Mouse (Mus musculus) lung, postnatal 0 days (tissue): Measurements from ENCODE around the gene Stx19. TPM values are rescaled to one million over a fixed set of nuclear protein-coding genes. Genes with fewer than 3 reads are reported as not detected.
A peak's percentile ranks its signal among the peaks of the same experiment; 100 is the strongest.

ENCODE experiments used
- ATAC-seq: fragments of 200-750 bp; cut with Nextera tagmentation; 2 replicates; pipeline ENCODE4 v1.8.0; 2017; ENCODE audit warnings: moderate library complexity
- DNase-seq: peaks from one replicate; pipeline ENCODE4 v3.0.0-alpha.2; 2016; ENCODE audit warnings: low spot score
- H3K27ac ChIP-seq: fragments of 300-500 bp; sonication (generic); 2 replicates; pipeline ENCODE4 v1.5.1; 2014; ENCODE audit warnings: antibody characterized with exemption, mild to moderate bottlenecking, low read length, mixed read lengths
- H3K27me3 ChIP-seq: fragments of 300-500 bp; sonication (generic); replicated peaks from 2 replicates; pipeline ENCODE4 v1.6.1; 2014; ENCODE audit warnings: low read length, mixed read lengths; ENCODE audit not compliant: insufficient read depth
- H3K36me3 ChIP-seq: fragments of 300-500 bp; sonication (generic); 2 replicates; pipeline ENCODE4 v1.6.1; 2014; ENCODE audit warnings: low read length, mixed read lengths; ENCODE audit not compliant: insufficient read depth
- H3K4me1 ChIP-seq: fragments of 300-500 bp; sonication (generic); 2 replicates; pipeline ENCODE4 v1.6.1; 2014; ENCODE audit warnings: antibody characterized with exemption, low read depth, low read length, mixed read lengths; ENCODE audit not compliant: insufficient read depth
- H3K4me2 ChIP-seq: fragments of 300-500 bp; sonication (generic); replicated peaks from 2 replicates; pipeline ENCODE4 v1.6.1; 2014; ENCODE audit warnings: low read depth, mild to moderate bottlenecking, low read length, moderate library complexity, mixed read lengths
- H3K4me3 ChIP-seq: fragments of 300-500 bp; sonication (generic); 2 replicates; pipeline ENCODE4 v1.5.1; 2014; ENCODE audit warnings: low read depth, low read length
- H3K9ac ChIP-seq: fragments of 300-500 bp; sonication (generic); replicated peaks from 2 replicates; pipeline ENCODE4 v1.6.1; 2014; ENCODE audit warnings: low read depth, mild to moderate bottlenecking
- H3K9me3 ChIP-seq: fragments of 300-500 bp; sonication (generic); 2 replicates; pipeline ENCODE4 v1.6.1; 2016; ENCODE audit warnings: low read length, mixed read lengths
- CTCF ChIP-seq: IDR thresholded peaks from 2 replicates; pipeline ENCODE4 v1.5.1; 2016; ENCODE audit warnings: antibody characterized with exemption, mild to moderate bottlenecking
- EP300 ChIP-seq: IDR thresholded peaks from 2 replicates; pipeline ENCODE4 v1.6.1; 2016; ENCODE audit warnings: antibody characterized with exemption, mild to moderate bottlenecking, control low read depth
- WGBS: fragments of 180-500 bp; shearing (Covaris S2); extraction: QIAGEN DNeasy Blood & Tissue Kit; methylation state at CpG from one replicate; pipeline ENCODE4 v1.1.7; 2014; 5-methylcytosine and 5-hydroxymethylcytosine counted together
- microRNA-seq: library from miRNA; unstranded; fragments of <30 nt; microRNA quantifications from one replicate; pipeline ENCODE4, GENCODE M21; 2016
- polyA plus RNA-seq: library from polyadenylated mRNA; unstranded; fragments of >200 nt; fragmentation: Nextera tagmentation; extraction: Ambion mirVana; gene quantifications from 2 replicates; pipeline ENCODE4 v1.2.1, GENCODE M21; 2015

Gene Stx19
- polyA plus RNA-seq, 1 experiment from 2014 or later = 10.3 TPM

GRCm38 (mm10) chr16:62861455-62861854 lies 47.0 kb downstream of the Stx19 start:
- H3K4me2 ChIP-seq = no peak overlapping the region
- DNase-seq (no peak), ATAC-seq (no peak)
- TF ChIP-seq EP300 (no peak), CTCF (no peak)
- no peaks in the 10 kb centered on the region for H3K36me3 ChIP-seq
- no peaks in the 10 kb centered on the region for H3K27me3 ChIP-seq
- no peaks in the 10 kb centered on the region for H3K4me1 ChIP-seq
- H3K27ac ChIP-seq = no peak overlapping the region
- no peak overlapping the region for H3K4me3 ChIP-seq
- WGBS = 74% methylated on average over 6 of the region's 6 CpGs
- no peaks in the 10 kb centered on the region for H3K9me3 ChIP-seq
- H3K9ac ChIP-seq = no peak overlapping the region

DNA sequence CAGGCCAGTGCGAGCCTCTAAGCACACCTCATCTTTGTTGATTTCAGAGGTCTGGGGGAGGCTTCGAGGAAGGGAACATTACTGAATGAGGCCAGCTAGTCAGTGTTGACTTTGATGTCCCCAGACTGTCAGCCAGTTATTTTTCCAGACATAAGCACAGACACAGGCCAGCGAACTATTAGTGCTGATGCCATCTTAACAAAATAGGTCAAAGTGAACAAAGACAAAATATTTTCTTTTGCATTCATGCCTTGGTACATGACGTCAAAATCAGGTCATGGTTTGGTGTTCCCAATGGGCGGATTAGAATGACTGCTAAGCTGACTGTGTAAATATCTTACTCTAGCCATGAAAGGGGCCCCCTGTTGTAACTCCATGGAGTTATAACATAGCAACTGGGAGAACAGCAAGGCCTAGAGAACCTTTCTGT lies 58.2 kb downstream of the Stx19 start:
- 67% methylated on average over 5 of the region's 5 CpGs for WGBS
- H3K9ac ChIP-seq = no peak overlapping the region
- no peak overlapping the region for H3K27ac ChIP-seq
- no peaks in the 10 kb centered on the region for H3K36me3 ChIP-seq
- H3K4me3 ChIP-seq = no peak overlapping the region
- no peak overlapping the region for H3K4me2 ChIP-seq
- no peak for TF ChIP-seq CTCF
- no peak for TF ChIP-seq EP300
- DNase-seq = peak; percentile 6
- peak; percentile 62 for ATAC-seq
- no peaks in the 10 kb centered on the region for H3K9me3 ChIP-seq
- no peaks in the 10 kb centered on the region for H3K27me3 ChIP-seq
- H3K4me1 ChIP-seq = no peaks in the 10 kb centered on the region

DNA sequence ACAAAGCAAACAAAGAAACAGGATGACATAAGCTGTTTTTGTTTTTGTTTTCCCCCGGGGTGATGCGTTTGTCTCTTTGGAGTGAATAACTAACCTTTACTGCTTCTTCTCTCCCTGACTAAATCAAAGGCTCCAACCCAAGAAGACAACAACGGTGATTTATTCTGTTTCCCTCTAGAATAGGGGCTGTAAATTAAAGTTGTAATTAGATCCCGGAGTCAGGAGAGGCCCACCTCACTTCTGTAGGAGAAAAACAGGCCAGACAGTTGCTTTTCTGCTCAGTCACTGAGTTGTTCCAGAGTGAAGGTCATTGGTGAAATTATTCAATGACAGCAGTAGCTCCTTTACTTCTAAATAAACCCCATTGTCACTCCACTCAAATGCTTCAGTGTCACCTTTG lies 58.7 kb downstream of the Stx19 start:
- Histone ChIP-seq H3K4me1 (no peaks in the 10 kb centered on the region), H3K9ac (no peak overlapping the region), H3K27ac (no peak overlapping the region), H3K9me3 (no peaks in the 10 kb centered on the region), H3K36me3 (no peaks in the 10 kb centered on the region), H3K27me3 (no peaks in the 10 kb centered on the region), H3K4me2 (no peak overlapping the region), H3K4me3 (no peak overlapping the region)
- DNase-seq (no peak), ATAC-seq (no peak)
- TF ChIP-seq EP300 (no peak), CTCF (no peak)
- WGBS = 72% methylated on average over 4 of the region's 4 CpGs

Small RNAs within 50 kb of the gene (microRNA-seq; reads per million reads assigned to microRNA genes)
- gene Gm25986 = not detected

Other genes starting within 250 kb of the Stx19 start
- gene Nsun3, start 27.9 kb upstream of the Stx19 start, polyA plus RNA-seq = 5.6 and 6.2 TPM in 2 replicates
- gene Arl13b, start 32.4 kb downstream of the Stx19 start, polyA plus RNA-seq = 22.8 and 23.9 TPM in 2 replicates
- gene Pros1, start 39.6 kb downstream of the Stx19 start, polyA plus RNA-seq = 74.3 and 74.4 TPM in 2 replicates